Mouse (Mus musculus) ZHBTc4 (cell line): Measurements from ENCODE around the gene Abcc4.

Source experiments
- DNase-seq: peaks from one replicate; pipeline ENCODE4 v3.0.0-alpha.2; 2011; ENCODE audit warnings: low read depth, low spot score

Gene Abcc4

DNA sequence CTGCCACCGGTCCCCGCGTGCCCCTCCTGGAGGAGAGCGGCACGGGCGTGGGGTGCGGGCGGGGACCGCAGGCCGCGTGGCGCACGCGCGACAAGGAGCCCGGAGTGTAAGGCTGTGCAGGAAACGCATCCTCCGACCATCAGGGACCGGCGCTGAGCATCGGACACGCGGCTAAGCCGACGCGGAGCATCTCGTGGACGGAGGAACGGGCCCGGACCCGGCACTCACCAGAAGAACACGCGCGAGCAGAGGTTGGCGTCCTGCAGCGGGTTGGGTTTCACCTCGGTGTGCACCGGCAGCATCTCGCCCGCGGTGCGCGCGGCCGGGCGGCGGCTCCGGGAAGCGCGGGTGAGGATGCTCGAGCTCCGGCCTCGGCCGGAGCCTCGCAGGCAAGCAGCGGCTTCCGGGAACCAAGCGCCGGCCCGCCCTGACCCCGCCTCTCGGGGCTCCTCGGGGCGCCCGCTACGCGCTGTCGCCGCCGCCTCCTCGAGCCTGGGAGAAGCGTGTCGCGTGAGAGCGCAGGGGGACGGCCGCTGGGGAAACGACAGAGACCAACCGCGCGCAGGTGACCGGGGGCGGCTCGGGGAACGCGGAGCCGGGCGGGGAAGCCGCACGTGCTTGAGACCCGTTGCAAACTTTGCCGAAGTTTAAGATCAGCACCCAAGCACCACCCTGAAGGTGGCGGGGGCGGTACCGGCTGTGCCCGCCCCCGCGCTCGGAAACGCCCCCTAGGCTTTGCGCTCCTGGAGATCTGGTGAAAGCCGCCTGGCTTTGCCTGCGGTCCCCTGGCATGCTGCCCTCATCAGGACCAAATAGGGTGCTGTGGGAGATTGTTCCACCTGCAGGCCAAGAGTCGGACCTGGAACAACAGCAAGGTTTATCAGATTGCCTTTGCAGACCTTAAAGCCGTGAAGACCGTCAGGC lies at the start of gene Abcc4:
Gene Abcc4, minus strand, starts transcription at position 412 of the 924 bp plus-strand sequence.
- DNase-seq: peak; percentile 96

DNA sequence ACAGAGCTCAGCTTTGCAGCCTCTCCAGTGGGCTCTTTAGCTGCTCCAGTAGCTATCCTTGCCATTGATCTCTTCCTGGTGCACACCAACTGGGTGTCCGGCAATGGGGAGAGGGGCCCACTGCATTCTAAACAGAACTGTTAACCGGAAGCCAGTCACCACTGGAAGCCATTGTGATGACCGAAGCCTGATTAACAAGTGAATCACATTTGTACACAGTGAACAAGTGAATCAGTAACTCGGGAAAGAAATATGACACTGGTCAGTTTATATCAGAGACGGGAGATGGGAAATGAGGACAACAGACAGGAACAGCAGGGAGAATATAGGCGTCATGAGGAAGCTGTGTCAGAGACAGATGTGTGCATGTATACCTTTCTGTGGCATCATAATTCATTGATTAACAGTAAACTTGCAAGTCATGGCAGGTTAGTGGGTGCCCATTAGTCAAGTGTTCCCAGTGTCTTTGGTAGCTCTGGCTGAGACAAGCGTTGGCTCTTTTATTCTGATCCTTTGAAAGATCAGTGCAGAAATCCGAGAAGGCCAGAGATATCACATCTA lies 45.3 kb upstream of the Abcc4 start:
- peak; percentile 75 for DNase-seq

GRCm38 (mm10) chr14:118750505-118751192 lies 44.6 kb upstream of the Abcc4 start:
- DNase-seq: peak; percentile 68

DNA sequence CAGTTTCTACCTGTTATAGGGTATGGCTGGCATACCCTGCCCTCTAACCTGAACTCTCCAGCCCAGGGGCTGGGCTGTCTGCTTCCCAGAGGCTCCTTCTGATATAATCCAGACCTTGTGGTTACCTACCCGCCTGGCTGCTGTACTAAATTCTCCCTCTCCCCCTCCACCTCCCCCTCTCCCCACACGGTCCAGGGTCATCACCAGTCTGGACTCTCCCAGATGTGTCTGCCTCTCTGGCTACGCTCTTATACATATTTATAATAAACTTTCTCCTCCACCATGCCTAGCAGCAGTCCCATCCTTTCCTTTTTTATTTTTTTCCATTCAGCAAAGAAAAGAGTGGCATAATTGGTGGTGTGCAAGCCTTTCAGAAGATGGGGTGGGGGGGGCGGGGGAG lies 43.7 kb upstream of the Abcc4 start:
- DNase-seq: no peak

DNA sequence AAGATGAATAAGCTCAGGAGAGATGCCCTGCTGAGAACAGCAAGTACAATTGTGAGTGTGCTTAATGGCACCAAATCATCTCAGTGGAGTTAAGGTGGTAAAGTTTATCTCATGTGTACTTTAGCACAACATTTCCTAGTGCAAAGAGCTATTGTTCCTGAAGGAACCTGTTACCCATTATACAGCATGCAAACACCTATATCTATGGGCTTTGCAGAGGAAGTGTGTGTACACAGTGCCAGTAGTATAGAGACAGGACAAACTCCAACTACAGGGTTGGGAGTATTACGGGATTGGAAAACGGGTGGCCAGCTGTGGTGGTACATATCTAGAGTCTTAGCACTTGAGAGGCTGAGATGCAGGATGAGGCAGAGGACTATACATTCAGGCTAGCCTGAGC lies 43.0 kb upstream of the Abcc4 start:
- no peak for DNase-seq

- DNase-seq: no peak
These were observed 36.8 kb upstream of the Abcc4 start for GRCm38 (mm10) chr14:118742862-118743261.

DNA sequence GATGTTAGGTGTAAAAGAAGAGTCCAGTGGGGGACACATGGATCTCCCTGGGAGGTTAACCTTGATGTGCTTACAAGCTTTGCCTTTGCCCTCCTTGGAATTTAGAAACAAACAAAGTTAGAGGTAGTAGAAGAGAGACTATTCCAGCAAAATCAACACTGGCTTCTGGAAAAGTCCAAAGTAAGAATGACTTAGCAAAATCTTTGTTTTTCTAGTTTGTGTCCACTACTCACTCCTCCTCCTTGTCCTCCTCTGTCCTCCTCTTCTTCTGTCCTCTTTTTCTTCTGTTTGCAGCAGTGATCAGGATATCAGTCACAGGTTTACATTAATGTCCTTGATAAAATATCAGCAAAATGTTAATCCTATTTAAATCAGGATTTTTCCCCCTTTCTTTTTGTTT lies 35.8 kb upstream of the Abcc4 start:
- no peak for DNase-seq

- DNase-seq: peak; percentile 73
These were observed 31.4 kb upstream of the Abcc4 start for GRCm38 (mm10) chr14:118737251-118737888.

GRCm38 (mm10) chr14:118735114-118735513 lies 29.1 kb upstream of the Abcc4 start:
- DNase-seq: no peak

GRCm38 (mm10) chr14:118733146-118733545 lies 27.1 kb upstream of the Abcc4 start:
- no peak for DNase-seq

- DNase-seq: no peak
These were observed 24.6 kb upstream of the Abcc4 start for GRCm38 (mm10) chr14:118730631-118731030.

- no peak for DNase-seq
These were observed 19.4 kb upstream of the Abcc4 start for GRCm38 (mm10) chr14:118725467-118725866.

DNA sequence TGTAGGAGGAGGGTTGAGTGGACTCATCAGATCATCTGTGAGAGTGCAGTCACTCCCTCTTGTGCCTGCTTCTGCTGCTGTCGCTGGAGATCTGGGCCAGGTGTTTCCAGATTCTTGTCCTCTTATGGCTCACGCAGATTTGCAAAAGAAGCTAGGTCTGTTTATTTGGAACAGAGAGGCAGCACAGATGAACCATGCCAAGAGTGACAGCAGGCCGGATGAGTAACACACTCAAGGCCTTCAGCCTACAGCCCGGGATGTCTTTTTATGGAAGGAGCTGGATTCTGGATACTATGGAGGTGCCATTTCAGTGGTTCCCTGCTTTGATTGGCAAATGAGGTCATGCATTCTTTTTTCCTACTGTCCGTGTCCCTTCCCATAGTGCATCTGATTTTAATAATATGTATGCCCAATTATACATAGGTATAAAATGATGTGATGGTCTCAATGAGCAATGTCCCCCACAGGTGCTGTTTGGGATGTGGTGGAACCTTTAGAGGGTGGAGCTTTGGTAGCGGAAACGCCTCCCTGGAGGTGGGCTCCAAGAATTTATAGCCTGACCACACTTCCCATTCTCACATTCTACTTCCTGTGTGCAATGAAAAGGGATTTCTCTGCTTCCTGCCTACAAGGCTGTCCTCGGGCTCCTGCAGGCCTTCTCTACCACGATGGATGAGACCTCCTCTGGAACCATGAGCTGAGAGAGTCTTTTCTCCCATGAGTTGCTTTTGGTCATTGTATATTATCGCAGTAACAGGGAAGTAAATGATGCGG lies 18.1 kb upstream of the Abcc4 start:
- DNase-seq: no peak

DNA sequence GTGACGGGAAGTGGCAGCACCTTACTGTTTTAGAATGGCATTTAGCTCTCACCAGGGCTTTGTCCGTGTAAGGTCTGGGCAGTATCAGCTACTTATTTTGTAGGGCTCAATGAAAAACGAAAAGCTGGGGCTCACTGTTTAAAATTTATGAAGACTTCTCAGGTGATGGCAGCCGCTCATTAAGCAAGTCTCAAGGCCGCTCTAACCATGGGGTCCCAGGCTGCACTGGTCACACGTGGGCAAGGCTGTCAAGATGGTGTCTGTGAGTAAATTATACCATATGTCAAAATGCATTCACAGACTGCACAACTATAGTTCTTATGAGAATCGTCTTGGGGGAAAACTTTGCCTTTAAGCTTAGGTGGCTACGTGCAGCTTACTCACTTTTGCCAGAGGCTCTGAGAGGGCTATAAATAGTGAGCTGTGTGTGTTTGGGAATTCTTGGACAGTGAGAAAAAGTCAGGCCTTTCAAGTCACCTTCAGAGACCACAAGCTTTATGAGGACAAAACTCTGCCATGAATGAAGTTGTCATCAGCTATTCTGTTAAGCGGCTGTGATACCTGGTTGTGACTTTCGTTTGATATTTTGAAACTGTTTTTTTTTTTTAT lies 13.7 kb upstream of the Abcc4 start:
- DNase-seq: no peak

GRCm38 (mm10) chr14:118718576-118718975 lies 12.6 kb upstream of the Abcc4 start:
- DNase-seq: no peak

- no peak for DNase-seq
These were observed 10.6 kb upstream of the Abcc4 start for GRCm38 (mm10) chr14:118716372-118717312.

GRCm38 (mm10) chr14:118714720-118715119 lies 8.7 kb upstream of the Abcc4 start:
- DNase-seq: no peak

DNA sequence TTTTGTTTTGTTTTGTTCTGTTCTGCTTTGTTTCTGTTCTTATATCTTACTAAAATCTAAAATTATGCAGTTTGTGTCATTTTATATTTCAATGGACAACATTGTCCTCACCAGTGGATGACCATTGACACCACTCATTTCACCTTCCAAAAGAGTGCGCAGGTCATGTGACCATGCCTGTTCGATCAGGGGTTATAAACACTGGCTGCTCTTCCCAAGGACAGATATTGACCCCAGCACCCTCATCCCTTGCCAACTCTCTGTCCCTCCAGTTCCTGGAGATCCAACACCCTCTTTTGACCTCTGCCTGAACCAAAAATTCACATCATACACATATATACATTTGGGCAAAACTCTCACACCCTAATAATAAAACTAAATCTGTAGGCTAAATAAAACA lies 8.3 kb upstream of the Abcc4 start:
- no peak for DNase-seq

DNA sequence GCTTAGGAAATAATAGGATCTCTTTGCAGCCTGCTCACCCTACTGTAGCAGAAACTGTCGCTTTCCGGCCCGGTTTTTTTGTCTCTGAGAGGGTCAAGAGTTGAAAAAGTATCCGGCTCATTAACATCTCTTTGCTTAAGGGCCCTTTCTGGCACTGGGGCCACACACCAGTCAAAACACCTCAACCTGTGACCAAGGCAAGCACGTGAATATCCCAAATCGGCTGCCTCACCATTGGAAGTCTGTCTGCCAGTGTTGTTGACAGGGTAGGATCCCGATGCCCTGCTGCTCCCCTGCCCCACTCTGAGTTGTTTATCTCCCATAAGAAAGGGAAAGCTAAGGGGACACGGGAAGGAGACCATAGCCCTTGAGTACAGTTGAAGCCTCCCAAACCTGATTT lies 7.8 kb upstream of the Abcc4 start:
- DNase-seq: no peak

DNA sequence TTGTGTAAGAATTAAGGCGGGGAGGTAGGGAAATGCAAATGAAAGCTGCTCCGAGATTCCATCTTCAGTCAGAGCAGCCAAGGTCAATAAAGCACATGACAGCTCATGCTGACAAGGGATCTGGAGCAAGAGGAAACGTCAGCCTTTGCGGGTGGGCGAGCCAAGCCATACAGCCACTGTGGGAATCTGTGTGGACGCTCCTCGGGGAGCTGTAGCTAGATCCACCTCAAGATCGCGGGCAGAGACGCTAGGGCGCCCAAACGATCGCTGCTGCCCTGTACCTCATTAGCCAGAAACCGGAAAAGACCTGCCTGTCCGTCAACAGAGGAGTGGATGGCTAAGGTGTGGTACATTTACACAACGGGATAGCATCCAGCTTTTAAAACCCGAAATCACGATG lies 7.4 kb upstream of the Abcc4 start:
- peak; percentile 80 for DNase-seq
